Mouse (Mus musculus) kidney, embryonic 16.5 days (tissue): ENCODE measurements around the gene Pphln1. TPM values are rescaled to one million over a fixed set of nuclear protein-coding genes. Genes with fewer than 3 reads are reported as not detected.

Source experiments
- polyA plus RNA-seq: library from polyadenylated mRNA; unstranded; fragments of >200 nt; fragmentation: Nextera tagmentation; extraction: Ambion mirVana; gene quantifications from 2 replicates; pipeline ENCODE4 v1.2.1, GENCODE M21; 2015

Pphln1 gene
- polyA plus RNA-seq, 1 experiment from 2014 or later = 41.3 TPM

Other genes with a start within 250 kb of the Pphln1 start
- gene Gxylt1, start 123.2 kb upstream of the Pphln1 start, polyA plus RNA-seq = 12.6 and 15.8 TPM in 2 replicates
- 61.5 and 85.8 TPM in 2 replicates for gene Yaf2, start 61.4 kb upstream of the Pphln1 start, polyA plus RNA-seq
- gene Zcrb1, start within 50 bp of the Pphln1 start, polyA plus RNA-seq = 115 and 118 TPM in 2 replicates
- 28.5 and 31.3 TPM in 2 replicates for gene Prickle1, start 197.5 kb downstream of the Pphln1 start, polyA plus RNA-seq